Mouse (Mus musculus): Measurements from ENCODE around the gene Gm20517. TPM values are rescaled to one million over a fixed set of nuclear protein-coding genes. Genes with fewer than 3 reads are reported as not detected.

Gene Gm20517
- polyA plus RNA-seq, 1 experiment: 0.64 TPM

DNA sequence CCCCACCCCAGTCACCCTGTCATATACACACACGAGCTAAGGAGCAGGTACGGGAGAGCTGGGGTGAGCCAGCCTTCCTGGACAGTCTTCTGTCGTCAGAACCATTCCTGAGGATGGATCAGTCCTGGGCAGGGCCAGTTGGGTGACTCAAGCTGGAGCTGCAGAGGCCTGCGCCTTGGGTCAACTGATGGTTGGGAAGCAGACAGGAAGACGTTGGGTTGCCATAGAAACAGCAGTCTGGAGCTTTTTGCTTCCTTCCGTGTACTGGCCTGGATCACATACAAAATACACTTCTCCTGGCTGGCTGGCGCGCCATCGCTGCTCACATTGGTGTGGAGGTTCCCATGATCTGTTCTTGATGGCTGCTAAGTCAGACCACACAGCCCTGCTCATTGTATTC lies 90.4 kb downstream of the Gm20517 start:
- Histone ChIP-seq H3K27me3 (replicated peaks; ENCODE audit: control insufficient read depth, insufficient read depth, low read length) (no peaks in the 10 kb centered on the region), H3K4me1 (ENCODE audit: control insufficient read depth, insufficient read depth, low read length) (peaks cover 10% of the 10 kb centered on the region; the same call in 1 of the 2 replicates), H3K4me3 (ENCODE audit: insufficient read depth, low read depth, low read length) (no peak overlapping the region), H3K27ac (ENCODE audit: insufficient read depth, low read depth, low read length) (no peak overlapping the region), H3K36me3 (ENCODE audit: control insufficient read depth, insufficient read depth, low read length) (no peaks in the 10 kb centered on the region)
- TF ChIP-seq POLR2A (IDR thresholded peaks at IDR 0.05; ENCODE audit: low read depth, low read length) (no peak), CTCF (conservative IDR thresholded peaks at IDR 0.05; ENCODE audit: insufficient read depth, insufficient read length, low read depth, low read length) (no peak)
- WGBS: 80% methylated on average over 9 of the region's 9 CpGs
- no peak for DNase-seq

DNA sequence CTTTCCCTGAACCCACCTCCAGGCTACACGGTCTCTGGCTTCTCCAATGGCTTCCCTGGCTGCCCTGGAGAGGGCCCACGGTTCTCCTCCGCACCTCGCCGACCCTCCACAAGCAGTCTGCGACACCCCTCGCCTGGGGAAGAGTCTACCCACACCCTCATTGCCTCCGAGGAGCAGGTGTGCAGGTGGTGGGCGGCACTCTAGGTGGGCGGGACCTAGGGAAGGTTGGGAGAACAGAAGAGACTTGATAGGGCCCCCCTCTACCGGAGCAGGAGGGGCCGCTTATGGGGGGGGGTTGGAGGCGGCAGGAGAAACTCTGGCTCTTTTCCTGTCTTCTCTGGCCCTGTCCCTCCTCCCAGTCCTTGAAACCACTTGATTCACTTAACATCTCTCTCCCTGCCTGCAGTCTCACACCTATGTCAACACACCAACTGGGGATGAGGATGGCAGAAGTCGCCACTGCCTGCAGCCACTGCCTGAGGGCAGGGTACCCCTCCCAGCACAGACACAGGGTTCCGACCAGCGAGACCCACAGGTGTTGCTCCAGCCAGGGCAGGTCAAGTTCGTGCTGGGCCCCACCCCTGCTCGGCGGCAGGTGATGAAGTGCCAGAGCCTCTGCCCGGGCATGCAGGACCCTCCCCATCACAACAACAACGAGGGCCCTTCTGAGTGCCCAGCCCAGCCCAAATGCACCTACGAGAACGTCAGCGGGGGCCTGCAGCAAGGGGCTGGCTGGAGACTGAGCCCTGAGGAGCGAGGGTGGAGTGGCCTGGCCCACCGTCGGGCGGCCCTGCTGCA lies 91.4 kb downstream of the Gm20517 start:
- DNase-seq: no peak
- Histone ChIP-seq H3K4me1 (ENCODE audit: control insufficient read depth, insufficient read depth, low read length) (peaks cover 9% of the 10 kb centered on the region; the same call in 1 of the 2 replicates), H3K27ac (ENCODE audit: insufficient read depth, low read depth, low read length) (no peak overlapping the region), H3K4me3 (ENCODE audit: insufficient read depth, low read depth, low read length) (no peak overlapping the region), H3K27me3 (replicated peaks; ENCODE audit: control insufficient read depth, insufficient read depth, low read length) (no peaks in the 10 kb centered on the region), H3K36me3 (ENCODE audit: control insufficient read depth, insufficient read depth, low read length) (no peaks in the 10 kb centered on the region)
- TF ChIP-seq CTCF (conservative IDR thresholded peaks at IDR 0.05; ENCODE audit: insufficient read depth, insufficient read length, low read depth, low read length) (no peak), POLR2A (IDR thresholded peaks at IDR 0.05; ENCODE audit: low read depth, low read length) (no peak)
- 73% methylated on average over 28 of the region's 28 CpGs for WGBS

GRCm38 (mm10) chr17:47703556-47703955 lies 92.2 kb downstream of the Gm20517 start:
- no peak overlapping the region for H3K4me3 ChIP-seq (ENCODE audit: insufficient read depth, low read depth, low read length)
- no peak for DNase-seq
- TF ChIP-seq POLR2A (IDR thresholded peaks at IDR 0.05; ENCODE audit: low read depth, low read length) (no peak), CTCF (conservative IDR thresholded peaks at IDR 0.05; ENCODE audit: insufficient read depth, insufficient read length, low read depth, low read length) (no peak)
- H3K36me3 ChIP-seq (ENCODE audit: control insufficient read depth, insufficient read depth, low read length): no peaks in the 10 kb centered on the region
- H3K27me3 ChIP-seq (replicated peaks; ENCODE audit: control insufficient read depth, insufficient read depth, low read length): no peaks in the 10 kb centered on the region
- H3K27ac ChIP-seq (ENCODE audit: insufficient read depth, low read depth, low read length): no peak overlapping the region
- 67% methylated on average over 20 of the region's 20 CpGs for WGBS
- peaks cover 8% of the 10 kb centered on the region; the same call in 1 of the 2 replicates for H3K4me1 ChIP-seq (ENCODE audit: control insufficient read depth, insufficient read depth, low read length)

DNA sequence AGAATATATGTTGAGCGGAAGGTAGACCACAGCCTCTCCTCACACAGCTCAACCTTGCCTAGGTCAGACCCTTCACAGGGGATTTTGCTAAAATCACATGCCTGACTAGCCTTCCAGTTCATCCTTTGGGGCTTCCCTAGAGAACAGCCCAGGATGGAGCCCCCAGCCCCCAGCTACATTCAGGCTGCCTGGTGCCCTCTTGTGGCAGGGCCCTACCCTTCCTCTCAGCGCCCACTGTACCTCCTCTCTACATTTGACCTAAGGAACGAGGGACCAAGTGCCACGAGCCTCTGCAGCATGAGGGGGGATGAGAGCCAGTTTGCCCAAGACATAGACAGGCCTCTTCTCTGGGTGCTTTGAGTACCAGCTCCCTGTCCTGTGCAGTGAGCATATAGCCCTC lies 93.3 kb downstream of the Gm20517 start:
- DNase-seq: peak; percentile 24
- 0 out of 2 replicates have a peak, but pooled peaks cover 8% of the 10 kb centered on the region for H3K4me1 ChIP-seq (ENCODE audit: control insufficient read depth, insufficient read depth, low read length)
- no peak overlapping the region for H3K4me3 ChIP-seq (ENCODE audit: insufficient read depth, low read depth, low read length)
- WGBS: 79% methylated on average over 4 of the region's 4 CpGs
- TF ChIP-seq CTCF (conservative IDR thresholded peaks at IDR 0.05; ENCODE audit: insufficient read depth, insufficient read length, low read depth, low read length) (no peak; the same call in 1 of the 2 replicates), POLR2A (IDR thresholded peaks at IDR 0.05; ENCODE audit: low read depth, low read length) (no peak)
- H3K27me3 ChIP-seq (replicated peaks; ENCODE audit: control insufficient read depth, insufficient read depth, low read length): no peaks in the 10 kb centered on the region
- no peak overlapping the region for H3K27ac ChIP-seq (ENCODE audit: insufficient read depth, low read depth, low read length)
- no peaks in the 10 kb centered on the region for H3K36me3 ChIP-seq (ENCODE audit: control insufficient read depth, insufficient read depth, low read length)

GRCm38 (mm10) chr17:47706196-47706595 lies 94.8 kb downstream of the Gm20517 start:
- 72% methylated on average over 1 of the region's 1 CpGs for WGBS
- H3K36me3 ChIP-seq (ENCODE audit: control insufficient read depth, insufficient read depth, low read length): no peaks in the 10 kb centered on the region
- TF ChIP-seq POLR2A (IDR thresholded peaks at IDR 0.05; ENCODE audit: low read depth, low read length): no peak
- TF ChIP-seq CTCF (conservative IDR thresholded peaks at IDR 0.05; ENCODE audit: insufficient read depth, insufficient read length, low read depth, low read length): no peak
- no peaks in the 10 kb centered on the region for H3K27me3 ChIP-seq (replicated peaks; ENCODE audit: control insufficient read depth, insufficient read depth, low read length)
- no peak for DNase-seq
- no peak overlapping the region for H3K4me3 ChIP-seq (ENCODE audit: insufficient read depth, low read depth, low read length)
- no peak overlapping the region for H3K27ac ChIP-seq (ENCODE audit: insufficient read depth, low read depth, low read length)
- 0 out of 2 replicates have a peak, but pooled peaks cover 2% of the 10 kb centered on the region for H3K4me1 ChIP-seq (ENCODE audit: control insufficient read depth, insufficient read depth, low read length)

- peak; percentile 75 for DNase-seq
- 82% methylated on average over 3 of the region's 3 CpGs for WGBS
- Histone ChIP-seq H3K27me3 (replicated peaks; ENCODE audit: control insufficient read depth, insufficient read depth, low read length) (no peaks in the 10 kb centered on the region), H3K27ac (ENCODE audit: insufficient read depth, low read depth, low read length) (no peak overlapping the region), H3K36me3 (ENCODE audit: control insufficient read depth, insufficient read depth, low read length) (no peaks in the 10 kb centered on the region), H3K4me3 (ENCODE audit: insufficient read depth, low read depth, low read length) (no peak overlapping the region), H3K4me1 (ENCODE audit: control insufficient read depth, insufficient read depth, low read length) (0 out of 2 replicates have a peak, but pooled peaks cover 2% of the 10 kb centered on the region)
- TF ChIP-seq CTCF (conservative IDR thresholded peaks at IDR 0.05; ENCODE audit: insufficient read depth, insufficient read length, low read depth, low read length): no peak
- TF ChIP-seq POLR2A (IDR thresholded peaks at IDR 0.05; ENCODE audit: low read depth, low read length): no peak
Measured at GRCm38 (mm10) chr17:47707961-47708360, 96.6 kb downstream of the Gm20517 start.

GRCm38 (mm10) chr17:47708972-47709371 lies 97.6 kb downstream of the Gm20517 start:
- Histone ChIP-seq H3K4me3 (ENCODE audit: insufficient read depth, low read depth, low read length) (no peak overlapping the region), H3K27me3 (replicated peaks; ENCODE audit: control insufficient read depth, insufficient read depth, low read length) (no peaks in the 10 kb centered on the region), H3K36me3 (ENCODE audit: control insufficient read depth, insufficient read depth, low read length) (no peaks in the 10 kb centered on the region), H3K27ac (ENCODE audit: insufficient read depth, low read depth, low read length) (no peak overlapping the region), H3K4me1 (ENCODE audit: control insufficient read depth, insufficient read depth, low read length) (0 out of 2 replicates have a peak, but pooled peaks cover 2% of the 10 kb centered on the region)
- no peak for TF ChIP-seq CTCF (conservative IDR thresholded peaks at IDR 0.05; ENCODE audit: insufficient read depth, insufficient read length, low read depth, low read length)
- no peak for TF ChIP-seq POLR2A (IDR thresholded peaks at IDR 0.05; ENCODE audit: low read depth, low read length)
- DNase-seq: no peak
- 52% methylated on average over 4 of the region's 4 CpGs for WGBS
